Mouse (Mus musculus) forebrain, embryonic 11.5 days (tissue): ENCODE data around the gene Rit1. TPM values are rescaled to one million over a fixed set of nuclear protein-coding genes. Genes with fewer than 3 reads are reported as not detected.

Experiments used
- ATAC-seq: fragments of 200-750 bp; cut with Nextera tagmentation; replicated peaks from 2 replicates; pipeline ENCODE4 v1.8.0; 2017; ENCODE audit warnings: moderate TSS enrichment; ENCODE audit not compliant: low FRiP score
- DNase-seq: peaks from one replicate; pipeline ENCODE4 v3.0.0-alpha.2; 2017; ENCODE audit warnings: low spot score
- H3K27ac ChIP-seq: fragments of 300-500 bp; sonication (generic); 2 replicates; pipeline ENCODE4 v1.5.1; 2014; ENCODE audit warnings: low read depth, low read length
- H3K27me3 ChIP-seq: fragments of 300-500 bp; sonication (generic); 2 replicates; pipeline ENCODE4 v1.6.1; 2014; ENCODE audit warnings: mild to moderate bottlenecking, low read length, mixed read lengths; ENCODE audit not compliant: control insufficient read depth, insufficient read depth
- H3K36me3 ChIP-seq: fragments of 300-500 bp; sonication (generic); 2 replicates; pipeline ENCODE4 v1.6.1; 2014; ENCODE audit warnings: mild to moderate bottlenecking, low read length, moderate library complexity, mixed read lengths; ENCODE audit not compliant: control insufficient read depth, insufficient read depth
- H3K4me1 ChIP-seq: fragments of 300-500 bp; sonication (generic); replicated peaks from 2 replicates; pipeline ENCODE4 v1.6.1; 2014; ENCODE audit warnings: low read length, mixed read lengths; ENCODE audit not compliant: control insufficient read depth, insufficient read depth
- H3K4me2 ChIP-seq: fragments of 300-500 bp; sonication (generic); 2 replicates; pipeline ENCODE4 v1.6.1; 2014; ENCODE audit warnings: low read depth, mild to moderate bottlenecking, low read length, moderate library complexity, mixed read lengths; ENCODE audit not compliant: severe bottlenecking
- H3K4me3 ChIP-seq: fragments of 300-500 bp; sonication (generic); 2 replicates; pipeline ENCODE4 v1.5.1; 2014; ENCODE audit warnings: low read depth, low read length
- H3K9ac ChIP-seq: fragments of 300-500 bp; sonication (generic); 2 replicates; pipeline ENCODE4 v1.6.1; 2014; ENCODE audit warnings: low read length
- H3K9me3 ChIP-seq: fragments of 300-500 bp; sonication (generic); 2 replicates; pipeline ENCODE4 v1.6.1; 2016; ENCODE audit warnings: low read length, mixed read lengths; ENCODE audit not compliant: control insufficient read depth
- WGBS: fragments of 180-500 bp; shearing (Covaris S2); extraction: QIAGEN DNeasy Blood & Tissue Kit; methylation state at CpG from one replicate; pipeline ENCODE4 v1.1.7; 2014; 5-methylcytosine and 5-hydroxymethylcytosine counted together
- polyA plus RNA-seq: library from polyadenylated mRNA; unstranded; fragments of >200 nt; fragmentation: Nextera tagmentation; extraction: Ambion mirVana; gene quantifications from 2 replicates; pipeline ENCODE4 v1.2.1, GENCODE M21; 2014

Rit1 gene
- polyA plus RNA-seq, result 37.9 and 43.4 TPM in 2 replicates

DNA sequence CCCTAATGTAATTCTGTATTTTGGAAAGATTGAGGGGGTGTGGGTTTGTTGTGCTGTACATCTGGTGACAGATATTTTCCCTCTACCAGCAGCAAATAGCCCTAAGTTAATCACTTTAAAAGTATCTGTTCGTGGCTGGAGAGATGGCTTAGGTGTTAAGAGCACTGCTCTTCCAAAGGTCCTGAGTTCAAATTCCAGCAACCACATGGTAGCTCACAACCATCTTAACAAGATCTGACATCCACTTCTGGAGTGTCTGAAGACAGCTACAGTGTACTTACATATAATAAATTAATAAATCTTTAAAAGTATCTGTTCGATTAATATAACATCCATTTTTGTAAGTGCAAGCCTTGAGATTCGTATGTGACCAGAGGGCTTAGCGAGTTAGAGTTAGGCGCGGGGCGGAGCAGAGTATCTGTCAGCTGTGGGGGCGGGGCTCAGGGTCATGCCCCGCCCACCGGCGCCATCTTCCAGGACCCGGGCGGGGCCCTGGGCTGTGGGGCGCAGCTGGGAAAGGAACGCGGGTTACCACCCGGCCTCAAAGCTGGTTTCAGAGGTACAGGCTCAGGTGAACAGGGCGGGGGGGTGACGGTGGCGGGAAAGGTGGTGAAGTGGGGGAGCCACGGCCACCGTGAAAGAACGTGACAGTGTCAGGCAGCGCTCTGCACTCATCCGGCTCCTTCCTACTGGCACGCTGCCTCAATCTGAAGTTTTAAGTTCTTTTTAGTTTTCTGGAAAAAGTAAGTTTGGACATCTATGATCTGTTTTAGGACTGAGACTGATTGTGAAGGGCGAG lies at the start of gene Rit1:
Gene Rit1 (plus strand): TSS at position 440 of the 799 bp plus-strand sequence.
- Histone ChIP-seq H3K4me3 (peak within 1 kb of the TSS; percentile 62), H3K36me3 (peaks cover 4% of the 10 kb centered on the region; the same call in 1 of the 2 replicates), H3K9ac (peak within 1 kb of the TSS; percentile 66), H3K9me3 (no peaks in the 10 kb centered on the region), H3K4me2 (peak within 1 kb of the TSS; percentile 57), H3K27ac (no peak within 1 kb of the TSS), H3K27me3 (no peaks in the 10 kb centered on the region), H3K4me1 (no peaks in the 10 kb centered on the region)
- WGBS, result 2% methylated on average over 27 of the region's 27 CpGs
- peak; percentile 93 for ATAC-seq
- peak; percentile 86 for DNase-seq

DNA sequence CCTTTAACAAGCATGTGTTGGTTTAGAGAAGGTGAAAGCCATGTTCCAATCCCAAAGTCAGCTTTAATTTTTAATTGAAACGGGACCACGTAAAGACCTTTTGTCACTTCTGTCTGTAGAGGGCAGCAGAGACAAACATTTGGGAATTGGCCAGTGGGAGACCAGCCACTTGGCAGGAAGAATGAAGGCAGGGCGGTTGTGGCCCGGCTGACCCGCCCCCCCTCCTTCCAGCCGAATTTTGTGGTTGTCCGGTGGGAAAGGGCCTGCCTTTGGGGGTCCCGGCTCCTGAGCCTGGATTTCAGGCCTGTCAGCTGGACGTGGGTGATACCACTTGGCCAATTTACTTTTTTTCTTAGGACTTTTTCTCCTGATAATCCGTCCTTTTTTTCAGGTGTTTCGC lies 39.2 kb upstream of the Rit1 start:
- 9% methylated on average over 11 of the region's 11 CpGs for WGBS
- no peaks in the 10 kb centered on the region for H3K27me3 ChIP-seq
- H3K9ac ChIP-seq, result peak overlapping the region; percentile 52; the same call in 1 of the 2 replicates
- H3K4me3 ChIP-seq, result peak overlapping the region; percentile 19
- no peaks in the 10 kb centered on the region; the same call in 1 of the 2 replicates for H3K4me1 ChIP-seq
- DNase-seq, result peak; percentile 85
- no peak overlapping the region for H3K27ac ChIP-seq
- peak; percentile 69 for ATAC-seq
- no peaks in the 10 kb centered on the region for H3K36me3 ChIP-seq
- H3K9me3 ChIP-seq, result no peaks in the 10 kb centered on the region
- peak overlapping the region; percentile 52 for H3K4me2 ChIP-seq

DNA sequence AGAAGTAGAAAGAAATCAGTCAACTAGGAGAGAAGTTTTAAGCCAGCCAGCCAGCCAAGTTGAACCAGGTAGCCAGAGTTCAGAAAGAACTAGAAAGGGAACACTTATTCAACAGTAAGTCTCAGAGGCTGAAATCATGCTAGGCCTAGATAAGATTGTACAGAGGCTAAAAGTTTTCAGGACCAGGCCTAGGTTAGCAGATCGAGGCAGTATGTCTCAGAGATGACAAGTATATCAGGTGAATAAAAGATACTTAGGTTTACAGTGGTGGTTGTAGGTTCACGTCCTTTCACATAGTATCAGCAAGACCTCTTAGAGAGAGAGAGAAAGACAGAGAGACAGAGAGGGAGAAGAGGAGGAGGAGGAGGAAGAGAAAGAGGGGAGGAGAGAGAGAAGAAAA lies 32.8 kb upstream of the Rit1 start:
- Histone ChIP-seq H3K4me2 (no peak overlapping the region), H3K36me3 (peaks cover 3% of the 10 kb centered on the region; the same call in 1 of the 2 replicates), H3K27ac (no peak overlapping the region), H3K4me1 (no peaks in the 10 kb centered on the region; the same call in 1 of the 2 replicates), H3K27me3 (no peaks in the 10 kb centered on the region), H3K9me3 (no peaks in the 10 kb centered on the region), H3K9ac (no peak overlapping the region), H3K4me3 (no peak overlapping the region)
- WGBS, result 95% methylated on average over 2 of the region's 2 CpGs
- ATAC-seq (no peak), DNase-seq (no peak)

DNA sequence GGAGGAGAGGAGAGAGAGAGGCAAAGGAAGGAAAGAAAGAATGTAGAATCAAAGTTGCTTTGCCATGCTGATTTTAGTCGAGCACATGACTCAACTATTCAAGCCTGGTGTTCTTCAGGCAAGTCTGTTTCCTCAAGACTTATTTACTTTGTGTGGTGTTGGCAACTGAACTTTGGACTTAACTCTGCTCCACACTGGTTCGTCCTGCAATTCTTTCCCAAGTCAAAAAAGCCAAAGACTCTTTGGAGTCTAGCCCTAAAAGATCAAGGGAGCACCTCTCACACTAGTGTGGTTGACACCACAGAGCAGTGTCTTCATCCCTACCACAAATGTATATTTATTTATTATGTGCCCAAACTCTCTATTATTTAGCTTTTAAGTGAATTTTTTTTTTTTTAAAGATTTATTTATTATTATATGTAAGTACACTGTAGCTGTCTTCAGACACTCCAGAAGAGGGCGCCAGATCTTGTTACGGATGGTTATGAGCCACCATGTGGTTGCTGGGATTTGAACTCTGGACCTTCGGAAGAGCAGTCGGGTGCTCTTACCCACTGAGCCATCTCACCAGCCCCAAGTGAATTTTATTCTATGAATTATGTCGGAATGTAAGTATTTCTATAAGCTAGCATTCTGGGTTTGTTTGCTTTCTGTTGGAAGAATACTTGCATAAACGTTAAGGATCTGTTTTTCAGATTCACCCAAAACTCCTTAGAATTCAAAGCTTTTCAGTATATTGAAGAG lies 32.2 kb upstream of the Rit1 start:
- H3K4me1 ChIP-seq, result no peaks in the 10 kb centered on the region; the same call in 1 of the 2 replicates
- no peaks in the 10 kb centered on the region for H3K9me3 ChIP-seq
- H3K27ac ChIP-seq, result peak overlapping the region; percentile 58
- DNase-seq, result no peak
- ATAC-seq, result no peak
- 69% methylated on average over 6 of the region's 8 CpGs for WGBS
- H3K9ac ChIP-seq, result peak overlapping the region; percentile 97; the same call in 1 of the 2 replicates
- H3K4me2 ChIP-seq, result peak overlapping the region; percentile 59; the same call in 1 of the 2 replicates
- H3K27me3 ChIP-seq, result no peaks in the 10 kb centered on the region
- H3K4me3 ChIP-seq, result peak overlapping the region; percentile 90
- H3K36me3 ChIP-seq, result peaks cover 4% of the 10 kb centered on the region

DNA sequence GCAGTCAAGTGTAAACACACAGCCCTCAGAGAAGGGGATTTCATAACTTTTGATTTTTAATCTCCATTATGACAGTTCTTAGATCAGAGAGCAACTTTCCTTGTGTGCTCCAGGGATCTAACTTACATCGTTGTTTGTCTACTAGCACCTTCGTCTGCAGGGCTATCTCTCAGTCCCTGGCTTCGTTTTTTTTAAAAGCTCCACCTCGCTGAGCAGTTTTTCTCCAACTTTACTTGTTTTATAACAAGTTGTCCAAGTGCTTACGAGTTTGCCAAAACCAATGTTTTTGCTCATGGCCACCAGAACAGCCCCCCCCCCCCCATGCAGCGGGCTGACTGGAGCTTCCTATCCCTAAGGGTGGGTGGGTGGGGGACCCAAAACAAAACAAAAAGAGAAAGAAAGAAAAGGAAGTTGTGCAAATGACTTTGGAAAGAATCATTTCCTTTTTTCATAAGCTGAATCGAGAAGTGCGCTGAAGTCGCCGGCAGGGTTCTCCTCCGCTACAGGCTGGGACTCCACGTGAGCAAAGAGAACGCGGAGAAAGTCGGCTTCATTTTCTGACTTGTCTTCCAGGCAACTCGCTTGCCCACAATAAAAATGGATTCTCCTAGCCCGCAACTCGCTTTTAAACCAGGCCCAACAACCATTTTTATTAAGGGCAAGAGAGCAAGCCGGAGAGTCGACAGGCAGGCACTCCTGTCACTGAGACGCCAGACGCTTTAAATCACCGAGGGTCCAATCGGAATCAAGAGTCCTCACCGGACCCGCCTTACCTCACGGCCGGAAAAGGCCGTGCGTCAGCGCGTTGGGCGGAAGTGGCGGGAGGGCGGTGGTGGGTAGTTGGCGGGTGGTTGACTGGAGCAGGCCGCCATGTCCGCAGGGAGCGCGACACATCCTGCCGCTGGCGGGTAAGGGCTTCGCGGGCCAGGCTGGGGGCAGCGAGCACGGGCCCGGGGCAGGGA lies 31.4 kb upstream of the Rit1 start, which contains the start of gene Khdc4:
Gene Khdc4 (plus strand): TSS at position 824 of the 962 bp plus-strand sequence.
- peak; percentile 99 for ATAC-seq
- H3K27ac ChIP-seq, result peak within 1 kb of the TSS; percentile 88
- peak within 1 kb of the TSS; percentile 90 for H3K4me3 ChIP-seq
- WGBS, result under 1% methylated on average over 47 of the region's 47 CpGs
- DNase-seq, result peak; percentile 98
- peak within 1 kb of the TSS; percentile 78 for H3K4me2 ChIP-seq
- H3K36me3 ChIP-seq, result peaks cover 12% of the 10 kb centered on the region
- no peaks in the 10 kb centered on the region for H3K27me3 ChIP-seq
- no peaks in the 10 kb centered on the region; the same call in 1 of the 2 replicates for H3K4me1 ChIP-seq
- H3K9ac ChIP-seq, result peak within 1 kb of the TSS; percentile 97
- no peaks in the 10 kb centered on the region for H3K9me3 ChIP-seq

DNA sequence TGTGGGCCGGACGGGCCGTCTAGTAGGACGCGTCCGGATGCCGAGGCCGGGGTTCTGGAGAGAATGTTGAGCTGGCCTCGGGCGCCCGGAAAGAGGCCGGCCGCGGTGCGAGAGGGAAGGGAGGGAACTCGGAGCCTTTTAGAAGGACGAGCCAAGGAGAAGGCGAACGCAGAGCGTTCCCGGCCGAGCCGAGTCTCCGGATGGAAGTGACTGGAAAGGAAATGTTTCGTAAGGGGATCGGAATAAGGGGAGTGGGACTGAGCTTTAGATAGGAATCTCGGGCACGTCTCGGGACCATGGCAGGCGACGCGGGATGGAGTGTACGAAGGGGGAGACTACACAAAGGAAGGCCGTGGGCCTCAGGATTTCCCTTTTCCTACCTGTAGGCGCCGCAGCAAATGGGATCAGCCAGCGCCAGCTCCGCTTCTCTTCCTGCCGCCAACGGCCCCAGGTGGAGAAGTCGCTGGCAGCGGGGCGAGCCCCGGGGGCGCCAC lies 30.6 kb upstream of the Rit1 start:
- WGBS, result under 1% methylated on average over 43 of the region's 45 CpGs
- no peak for DNase-seq
- ATAC-seq, result peak; percentile 76
- H3K4me1 ChIP-seq, result no peaks in the 10 kb centered on the region; the same call in 1 of the 2 replicates
- H3K36me3 ChIP-seq, result peaks cover 18% of the 10 kb centered on the region
- H3K9me3 ChIP-seq, result no peaks in the 10 kb centered on the region
- H3K9ac ChIP-seq, result peak overlapping the region; percentile 97
- no peaks in the 10 kb centered on the region for H3K27me3 ChIP-seq
- H3K4me2 ChIP-seq, result peak overlapping the region; percentile 78
- peak overlapping the region; percentile 88 for H3K27ac ChIP-seq
- peak overlapping the region; percentile 90 for H3K4me3 ChIP-seq

DNA sequence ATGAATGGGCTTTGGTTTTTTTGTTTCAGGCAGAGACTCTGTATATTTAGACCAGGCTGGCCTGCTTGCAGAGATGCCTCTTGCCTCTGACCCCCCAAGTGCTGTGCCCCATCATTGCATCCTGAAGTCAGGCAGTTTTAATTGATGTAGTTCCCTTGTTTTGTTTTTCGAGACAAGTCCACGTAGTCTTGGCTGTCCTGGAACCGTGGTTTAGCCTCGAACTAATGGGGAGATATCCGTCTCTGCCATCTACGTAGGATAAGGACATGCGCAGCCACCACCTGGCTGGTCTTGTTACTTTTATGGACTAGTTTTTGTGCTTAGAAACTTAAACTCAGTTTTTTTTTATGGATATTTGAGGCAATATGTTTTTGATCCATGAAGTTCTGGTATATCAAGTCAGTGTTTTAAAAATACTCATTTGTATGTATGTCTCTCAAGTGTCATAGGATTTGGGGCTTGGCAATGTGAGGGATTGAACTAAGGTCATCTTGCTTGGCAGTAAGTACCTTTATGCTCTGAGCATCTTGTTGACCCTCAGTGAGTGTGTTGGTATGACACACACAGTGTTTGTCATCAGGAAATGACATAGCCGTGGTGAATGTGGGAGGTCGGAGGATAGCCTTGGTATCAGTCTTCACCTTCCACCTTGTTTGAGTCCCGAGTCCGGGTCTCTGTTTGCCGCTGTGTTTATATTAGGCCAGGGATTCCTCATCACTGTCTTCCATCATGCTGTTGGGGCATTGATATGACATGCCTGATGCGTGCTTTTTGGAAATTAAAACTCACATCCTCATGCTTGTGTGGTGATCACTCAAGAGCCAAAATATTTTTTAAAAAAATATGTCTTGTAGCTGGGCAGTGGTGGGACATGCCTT lies 29.7 kb upstream of the Rit1 start:
- no peak for DNase-seq
- Histone ChIP-seq H3K9ac (peak overlapping the region; percentile 97), H3K4me3 (peak overlapping the region; percentile 90), H3K9me3 (no peaks in the 10 kb centered on the region), H3K27ac (no peak overlapping the region), H3K4me1 (no peaks in the 10 kb centered on the region; the same call in 1 of the 2 replicates), H3K27me3 (no peaks in the 10 kb centered on the region), H3K4me2 (peak overlapping the region; percentile 78), H3K36me3 (peaks cover 20% of the 10 kb centered on the region)
- ATAC-seq, result no peak
- WGBS, result 69% methylated on average over 13 of the region's 13 CpGs
